Mouse (Mus musculus) bone marrow macrophage, adult 2 months (primary cell): Measurements from ENCODE around the gene Ggps1.

Experiments
- CTCF ChIP-seq: IDR thresholded peaks from 2 replicates; pipeline ENCODE4 v1.5.1; 2012; ENCODE audit warnings: low read depth, mild to moderate bottlenecking, low read length, moderate library complexity
- POLR2A ChIP-seq: IDR thresholded peaks from 2 replicates; pipeline ENCODE4 v1.6.1; 2012; ENCODE audit warnings: mild to moderate bottlenecking, low read depth, low read length, borderline replicate concordance

DNA sequence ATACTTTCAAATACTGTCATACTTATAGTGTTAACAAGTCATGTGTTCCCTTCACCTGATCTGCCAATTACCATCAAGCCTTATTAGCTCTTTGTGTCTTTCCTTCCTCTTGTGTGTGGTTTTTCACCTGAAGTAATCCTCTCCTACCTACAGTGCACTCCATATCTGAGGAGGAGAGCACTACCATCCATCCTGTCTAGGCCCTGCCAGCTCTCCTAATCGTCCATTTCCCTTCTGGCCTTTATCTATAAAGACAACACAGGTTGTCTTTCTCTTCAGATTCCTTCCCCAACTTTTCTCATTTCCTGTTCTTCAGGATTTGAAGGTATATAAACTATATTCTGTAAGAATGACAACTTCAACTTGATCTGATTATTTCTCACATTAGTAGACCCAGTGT lies 47.9 kb upstream of the Ggps1 start:
- TF ChIP-seq POLR2A, result no peak
- no peak for TF ChIP-seq CTCF
